Mouse (Mus musculus) spleen, adult 2 months (tissue): ENCODE measurements at regions not wholly inside any gene's neighbourhood (a gene's known extent, or its start where the extent isn't known, plus 50 kb on each side); places are given as distances from the start of the nearest gene placed in this dataset.

Experiments used
- CTCF ChIP-seq: fragments of 200-500 bp; IDR thresholded peaks from 2 replicates; pipeline ENCODE4 v1.5.1; 2011; ENCODE audit warnings: mild to moderate bottlenecking, inconsistent platforms; ENCODE audit not compliant: insufficient read depth, insufficient read length, insufficient replicate concordance; ENCODE audit errors: extremely low read depth
- POLR2A ChIP-seq: fragments of 200-500 bp; IDR thresholded peaks from 2 replicates; pipeline ENCODE4 v1.6.1; 2011; ENCODE audit warnings: low read depth, low read length, inconsistent platforms

DNA sequence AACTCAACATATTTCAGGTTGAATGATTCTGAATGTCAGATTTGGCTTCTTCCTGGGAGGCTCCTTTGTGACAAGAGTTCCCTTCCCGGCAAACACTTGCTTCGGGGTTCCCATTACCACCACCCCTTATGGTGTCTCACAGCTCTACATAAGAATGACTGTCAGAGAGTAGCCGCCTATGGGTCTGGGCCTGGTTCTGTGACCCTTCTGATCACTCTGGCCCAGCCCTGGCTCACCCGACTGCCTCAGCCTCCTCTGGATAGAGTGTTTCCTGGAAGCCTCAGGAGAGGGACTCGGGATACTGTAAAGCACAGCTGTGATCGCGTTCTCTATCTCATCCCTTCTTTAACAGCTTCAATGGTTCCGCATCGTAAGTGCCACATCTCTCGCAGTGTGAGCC, 363.0 kb upstream of the Cdh11 start:
- TF ChIP-seq CTCF (no peak), POLR2A (no peak)
